Mouse (Mus musculus) thymus, adult 2 months (tissue): Measurements from ENCODE around the gene Bsg. TPM values are rescaled to one million over a fixed set of nuclear protein-coding genes. Genes with fewer than 3 reads are reported as not detected.
"Not testable (repeated sequence)": the region's sequence is repeated elsewhere in the genome, so short reads cannot be mapped to it uniquely, and the experiment has no call there.

Source experiments
- DNase-seq: peaks from one replicate; pipeline ENCODE4 v3.0.0; 2021
- H3K27ac ChIP-seq: fragments of 200-500 bp; 2 replicates; pipeline ENCODE4 v1.5.1; 2012; ENCODE audit warnings: low read length, control low read depth; ENCODE audit not compliant: control insufficient read depth, insufficient read depth
- H3K27me3 ChIP-seq: fragments of 200-500 bp; 2 replicates; pipeline ENCODE4 v1.6.1; 2012; ENCODE audit warnings: mild to moderate bottlenecking, low read length, moderate library complexity, mixed read lengths; ENCODE audit not compliant: control insufficient read depth, insufficient read depth
- H3K36me3 ChIP-seq: fragments of 200-500 bp; 2 replicates; pipeline ENCODE4 v1.6.1; 2012; ENCODE audit warnings: mild to moderate bottlenecking, low read length, moderate library complexity; ENCODE audit not compliant: control insufficient read depth, insufficient read depth
- H3K4me1 ChIP-seq: fragments of 200-500 bp; replicated peaks from 2 replicates; pipeline ENCODE4 v1.6.1; 2012; ENCODE audit warnings: low read length; ENCODE audit not compliant: control insufficient read depth, insufficient read depth
- H3K4me3 ChIP-seq: fragments of 200-500 bp; 2 replicates; pipeline ENCODE4 v1.5.1; 2012; ENCODE audit warnings: mild to moderate bottlenecking, low read length, control low read depth, moderate library complexity; ENCODE audit not compliant: control insufficient read depth, insufficient read depth
- CTCF ChIP-seq: fragments of 200-500 bp; IDR thresholded peaks from 2 replicates; pipeline ENCODE4 v1.5.1; 2012; ENCODE audit warnings: mild to moderate bottlenecking, control low read depth, low read length, moderate library complexity, borderline replicate concordance; ENCODE audit not compliant: control insufficient read depth, poor library complexity, insufficient read depth; ENCODE audit errors: extremely low read depth
- POLR2A ChIP-seq: fragments of 200-500 bp; IDR thresholded peaks from 2 replicates; pipeline ENCODE4 v1.6.1; 2012; ENCODE audit warnings: mild to moderate bottlenecking, low read length, control low read depth, moderate library complexity; ENCODE audit not compliant: control insufficient read depth, poor library complexity, insufficient read depth; ENCODE audit errors: extremely low read depth
- WGBS: fragments of 180-500 bp; shearing (Covaris S2); methylation state at CpG from one replicate; pipeline ENCODE4 v1.1.7; 2018; 5-methylcytosine and 5-hydroxymethylcytosine counted together
- polyA plus RNA-seq: library from polyadenylated mRNA; depleted of rRNA; stranded (reverse); fragments of >200 nt; gene quantifications from 2 replicates; pipeline ENCODE4 v1.2.3, GENCODE M21; 2012

Gene Bsg
- polyA plus RNA-seq, 1 experiment, result 396 TPM

DNA sequence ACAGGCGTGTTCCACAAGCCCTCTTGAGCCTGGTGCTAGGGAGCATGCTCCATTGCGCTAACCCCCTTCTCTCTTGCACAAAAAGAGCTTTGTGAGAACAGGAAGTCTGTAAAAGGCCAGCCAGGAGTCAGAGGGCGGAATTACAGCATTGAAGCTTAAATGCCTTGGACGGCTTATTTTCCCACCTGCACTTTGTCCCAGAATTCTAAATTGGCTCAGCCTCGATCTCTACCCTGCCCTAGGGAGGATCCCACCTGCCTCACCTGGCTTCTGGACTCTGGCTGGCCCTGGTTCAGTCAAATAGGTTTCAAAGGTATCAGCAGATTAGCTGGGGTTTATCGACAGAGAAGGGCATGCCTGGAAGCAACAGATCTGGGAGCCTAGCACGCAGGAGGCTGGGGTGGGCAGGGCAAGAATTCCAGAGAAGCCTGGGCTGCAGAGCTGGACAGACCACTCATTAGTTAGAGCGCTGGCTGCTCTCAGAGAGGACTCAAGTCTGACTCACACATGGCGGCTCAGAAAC, 8.1 kb upstream of the Bsg start:
- Histone ChIP-seq H3K27ac (no peak overlapping the region), H3K36me3 (no peaks in the 10 kb centered on the region), H3K27me3 (no peaks in the 10 kb centered on the region), H3K4me1 (0 out of 2 replicates have a peak, but pooled peaks cover 4% of the 10 kb centered on the region), H3K4me3 (no peak overlapping the region)
- WGBS, result 88% methylated on average over 9 of the region's 9 CpGs
- no peak for DNase-seq
- no peak for TF ChIP-seq CTCF
- TF ChIP-seq POLR2A, result no peak

- no peak overlapping the region for H3K27ac ChIP-seq
- no peak for DNase-seq
- TF ChIP-seq POLR2A (no peak), CTCF (no peak)
These were observed 6.4 kb upstream of the Bsg start for GRCm38 (mm10) chr10:79697916-79698315.

DNA sequence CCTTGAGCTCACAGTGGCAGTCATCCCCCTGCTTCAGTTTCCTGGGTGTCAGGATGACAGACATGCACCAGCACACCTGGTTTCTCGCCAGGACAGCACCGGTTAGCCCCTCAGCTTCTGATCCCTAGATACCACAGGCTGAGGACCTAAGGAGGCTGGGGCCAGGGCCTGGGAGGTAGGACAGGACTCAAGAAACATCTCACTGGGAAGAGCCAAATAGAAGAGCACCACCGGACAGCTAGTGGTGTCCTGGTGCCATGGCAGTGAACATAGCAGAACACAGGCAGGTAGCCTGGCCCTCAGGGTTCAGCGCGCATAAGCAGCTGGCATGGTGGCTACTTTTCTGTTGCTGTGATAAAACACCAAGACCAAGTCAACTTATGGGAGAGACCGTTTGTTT, 5.8 kb upstream of the Bsg start:
- H3K4me1 ChIP-seq, result 0 out of 2 replicates have a peak, but pooled peaks cover 4% of the 10 kb centered on the region
- H3K27ac ChIP-seq, result no peak overlapping the region
- WGBS, result 98% methylated on average over 6 of the region's 6 CpGs
- no peaks in the 10 kb centered on the region for H3K36me3 ChIP-seq
- TF ChIP-seq POLR2A (no peak), CTCF (no peak)
- no peaks in the 10 kb centered on the region for H3K27me3 ChIP-seq
- no peak for DNase-seq
- no peak overlapping the region for H3K4me3 ChIP-seq

More at GRCm38 (mm10) chr10:79697916-79698315, 6.4 kb upstream of the Bsg start:
- H3K4me3 ChIP-seq, result no peak overlapping the region
- 81% methylated on average over 6 of the region's 6 CpGs for WGBS
- no peaks in the 10 kb centered on the region for H3K36me3 ChIP-seq
- H3K27me3 ChIP-seq, result no peaks in the 10 kb centered on the region
- H3K4me1 ChIP-seq, result 0 out of 2 replicates have a peak, but pooled peaks cover 4% of the 10 kb centered on the region

DNA sequence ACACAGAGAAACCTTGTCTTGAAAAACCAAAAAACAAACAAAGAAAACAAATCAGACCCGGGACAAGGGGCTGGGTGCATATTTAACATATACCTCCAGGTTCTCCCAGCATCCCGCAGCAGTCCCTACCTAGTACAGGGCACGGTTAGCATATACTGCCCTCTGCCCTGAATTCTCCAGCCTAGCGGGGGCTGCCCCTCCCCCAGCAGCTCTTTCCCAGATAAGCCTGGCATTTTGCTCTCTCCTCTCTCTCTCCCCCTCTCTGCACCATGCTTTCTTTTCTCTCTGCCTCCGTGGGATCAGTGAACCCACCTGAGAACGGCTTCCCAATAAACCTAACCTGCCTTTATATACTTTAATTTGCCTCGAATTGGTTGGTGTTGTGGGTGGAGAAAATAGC, 3.6 kb upstream of the Bsg start:
- H3K4me3 ChIP-seq, result no peak overlapping the region
- no peaks in the 10 kb centered on the region for H3K27me3 ChIP-seq
- DNase-seq, result no peak
- peaks cover 14% of the 10 kb centered on the region for H3K4me1 ChIP-seq
- TF ChIP-seq CTCF (no peak), POLR2A (no peak)
- H3K27ac ChIP-seq, result no peak overlapping the region
- H3K36me3 ChIP-seq, result no peaks in the 10 kb centered on the region
- WGBS, result 84% methylated on average over 7 of the region's 7 CpGs

DNA sequence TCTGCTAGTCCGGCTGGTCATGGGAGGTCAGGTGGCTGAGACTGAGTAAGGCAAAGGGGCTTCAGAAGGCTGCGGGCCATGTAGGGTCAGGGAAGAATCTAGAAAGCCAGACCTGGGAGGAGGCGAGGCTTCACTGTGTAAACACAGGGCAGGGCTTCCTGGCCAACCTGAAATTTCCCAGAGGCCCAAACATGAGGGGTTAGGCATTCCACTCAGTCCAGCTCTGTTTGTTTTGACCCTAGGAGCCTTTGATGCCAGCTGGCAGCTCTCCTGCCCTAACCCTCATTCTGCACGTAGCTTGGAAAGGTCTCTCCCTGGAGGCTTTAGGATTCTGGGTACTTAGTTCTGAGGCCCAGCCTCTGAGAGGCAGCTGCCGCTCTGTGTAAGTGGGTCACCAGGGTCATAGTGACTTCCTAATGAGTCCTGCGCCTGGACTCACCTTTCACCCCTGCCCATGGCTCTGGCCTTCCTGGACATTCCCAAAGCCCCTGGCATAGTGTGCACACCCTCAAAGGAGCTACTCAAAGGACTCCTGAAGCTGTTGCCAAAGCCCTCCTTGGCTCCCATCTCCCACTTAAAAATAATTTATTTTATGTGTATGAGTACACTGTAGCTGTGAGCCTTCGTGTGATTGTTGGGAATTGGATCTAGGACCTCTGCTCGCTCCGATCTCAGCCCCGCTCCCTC, 2.7 kb upstream of the Bsg start:
- Histone ChIP-seq H3K36me3 (no peaks in the 10 kb centered on the region), H3K4me1 (peaks cover 18% of the 10 kb centered on the region), H3K27ac (no peak overlapping the region), H3K27me3 (no peaks in the 10 kb centered on the region), H3K4me3 (no peak overlapping the region)
- 90% methylated on average over 10 of the region's 10 CpGs for WGBS
- DNase-seq, result no peak
- TF ChIP-seq POLR2A (no peak), CTCF (no peak)

GRCm38 (mm10) chr10:79702970-79703369, 1.3 kb upstream of the Bsg start:
- not testable (repeated sequence) for H3K27ac ChIP-seq, DNase-seq, H3K27me3 ChIP-seq, H3K4me3 ChIP-seq, H3K36me3 ChIP-seq
- H3K4me1 ChIP-seq, result peaks cover 21% of the 10 kb centered on the region
- 96% methylated on average over 4 of the region's 4 CpGs for WGBS

- no peak overlapping the region for H3K4me3 ChIP-seq
These were observed 750 bp upstream of the Bsg start for GRCm38 (mm10) chr10:79703541-79703940.

More at GRCm38 (mm10) chr10:79703541-79703940, 750 bp upstream of the Bsg start:
- H3K36me3 ChIP-seq, result no peaks in the 10 kb centered on the region
- WGBS, result 81% methylated on average over 10 of the region's 10 CpGs
- no peak overlapping the region for H3K27ac ChIP-seq
- H3K4me1 ChIP-seq, result peaks cover 21% of the 10 kb centered on the region
- no peak for DNase-seq
- no peaks in the 10 kb centered on the region for H3K27me3 ChIP-seq
- TF ChIP-seq CTCF (no peak), POLR2A (no peak)
